Mouse (Mus musculus): ENCODE measurements at regions not wholly inside any gene's neighbourhood (a gene's known extent, or its start where the extent isn't known, plus 50 kb on each side); places are given as distances from the start of the nearest gene placed in this dataset.

GRCm38 (mm10) chr6:91589181-91589580, 73.5 kb downstream of the Lsm3 start:
- Histone ChIP-seq H3K27ac (ENCODE audit: low read length) (no peak overlapping the region; the same call in 1 of the 2 replicates), H3K27me3 (ENCODE audit: control insufficient read depth, insufficient read depth, low read length) (no peaks in the 10 kb centered on the region), H3K9me3 (replicated peaks; ENCODE audit: control insufficient read depth, low read length) (no peaks in the 10 kb centered on the region), H3K4me2 (ENCODE audit: low read depth, low read length) (no peak overlapping the region), H3K4me1 (ENCODE audit: control insufficient read depth, insufficient read depth, low read length) (peaks cover 10% of the 10 kb centered on the region), H3K9ac (ENCODE audit: low read length) (no peak overlapping the region), H3K36me3 (ENCODE audit: control insufficient read depth, insufficient read depth, low read length) (no peaks in the 10 kb centered on the region), H3K4me3 (replicated peaks; ENCODE audit: low read length) (no peak overlapping the region)
- 63% methylated on average over 4 of the region's 4 CpGs for WGBS
- ATAC-seq (ENCODE audit: insufficient read depth, low FRiP score), result no peak

DNA sequence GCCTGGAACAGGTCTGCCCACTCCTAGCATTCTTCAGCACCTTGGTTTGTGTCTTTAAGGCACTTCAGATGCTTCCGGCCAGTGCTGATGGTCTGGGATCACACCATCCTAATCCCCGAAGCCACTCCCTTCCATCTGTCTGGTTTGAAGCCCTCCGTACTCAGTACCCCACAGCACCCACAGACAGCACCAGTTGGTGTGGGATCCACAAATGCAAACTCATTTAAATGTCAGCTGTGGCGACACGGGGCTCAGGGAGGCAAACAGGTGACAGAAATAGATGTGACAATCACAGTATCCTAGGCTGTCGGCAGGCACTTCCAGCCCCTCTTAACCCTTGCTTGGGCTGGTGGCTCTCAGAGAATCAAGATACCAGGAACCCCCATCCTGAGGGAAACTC, 74.7 kb downstream of the Lsm3 start:
- Histone ChIP-seq H3K27me3 (ENCODE audit: control insufficient read depth, insufficient read depth, low read length) (no peaks in the 10 kb centered on the region), H3K27ac (ENCODE audit: low read length) (no peak overlapping the region), H3K4me2 (ENCODE audit: low read depth, low read length) (no peak overlapping the region), H3K9ac (ENCODE audit: low read length) (no peak overlapping the region), H3K36me3 (ENCODE audit: control insufficient read depth, insufficient read depth, low read length) (no peaks in the 10 kb centered on the region), H3K4me3 (replicated peaks; ENCODE audit: low read length) (no peak overlapping the region), H3K9me3 (replicated peaks; ENCODE audit: control insufficient read depth, low read length) (no peaks in the 10 kb centered on the region), H3K4me1 (ENCODE audit: control insufficient read depth, insufficient read depth, low read length) (peaks cover 10% of the 10 kb centered on the region)
- ATAC-seq (ENCODE audit: insufficient read depth, low FRiP score), result no peak
- 40% methylated on average over 6 of the region's 6 CpGs for WGBS

DNA sequence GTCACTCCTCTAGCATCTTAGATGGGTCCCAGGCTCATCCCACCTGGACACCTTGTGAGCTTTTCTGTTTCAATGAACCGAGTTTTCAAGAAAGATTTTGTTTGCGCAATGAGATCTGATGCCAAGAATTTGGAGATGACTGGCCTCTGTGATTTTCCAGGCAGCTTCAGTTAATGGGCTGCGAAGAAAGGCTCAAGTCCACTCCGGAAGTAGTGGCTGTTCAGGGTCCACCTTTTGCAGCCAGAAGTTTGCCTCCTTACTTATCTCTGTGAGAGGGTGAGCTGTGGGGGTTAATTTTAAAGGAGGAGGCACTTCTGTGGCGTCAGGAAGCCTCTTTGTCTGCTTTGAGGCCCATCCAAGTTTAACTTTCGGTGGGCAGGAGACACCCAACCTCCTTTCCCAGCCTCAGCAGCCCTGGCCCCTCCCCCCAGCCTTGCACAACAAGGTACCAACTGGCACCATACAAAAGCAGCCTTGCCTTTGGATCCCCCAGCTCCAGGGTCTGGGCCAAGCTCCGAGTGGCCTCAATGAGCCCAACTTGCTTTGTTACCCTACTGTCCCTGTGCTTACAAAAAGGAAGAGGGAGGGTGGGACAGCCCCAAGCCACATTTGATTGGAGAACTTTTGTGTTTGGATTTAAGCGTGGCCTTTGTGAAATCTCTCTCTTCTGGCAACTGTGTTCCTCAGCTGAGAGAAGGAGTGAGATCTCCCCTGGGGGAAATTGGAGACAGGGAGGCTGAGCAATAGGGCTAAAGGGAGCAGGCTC, 75.3 kb downstream of the Lsm3 start:
- ATAC-seq (ENCODE audit: insufficient read depth, low FRiP score), result no peak
- no peak overlapping the region for H3K27ac ChIP-seq (ENCODE audit: low read length)
- no peak overlapping the region for H3K4me3 ChIP-seq (replicated peaks; ENCODE audit: low read length)
- H3K9me3 ChIP-seq (replicated peaks; ENCODE audit: control insufficient read depth, low read length), result no peaks in the 10 kb centered on the region
- H3K4me1 ChIP-seq (ENCODE audit: control insufficient read depth, insufficient read depth, low read length), result peaks cover 10% of the 10 kb centered on the region
- 38% methylated on average over 8 of the region's 8 CpGs for WGBS
- no peaks in the 10 kb centered on the region for H3K27me3 ChIP-seq (ENCODE audit: control insufficient read depth, insufficient read depth, low read length)
- 0 out of 2 replicates have a peak overlapping the region, but pooled peaks have one; percentile 10 for H3K9ac ChIP-seq (ENCODE audit: low read length)
- H3K4me2 ChIP-seq (ENCODE audit: low read depth, low read length), result no peak overlapping the region
- no peaks in the 10 kb centered on the region for H3K36me3 ChIP-seq (ENCODE audit: control insufficient read depth, insufficient read depth, low read length)

- no peak for ATAC-seq (ENCODE audit: insufficient read depth, low FRiP score)
- 51% methylated on average over 2 of the region's 2 CpGs for WGBS
Observed at GRCm38 (mm10) chr6:91592651-91593050, 76.9 kb downstream of the Lsm3 start.

DNA sequence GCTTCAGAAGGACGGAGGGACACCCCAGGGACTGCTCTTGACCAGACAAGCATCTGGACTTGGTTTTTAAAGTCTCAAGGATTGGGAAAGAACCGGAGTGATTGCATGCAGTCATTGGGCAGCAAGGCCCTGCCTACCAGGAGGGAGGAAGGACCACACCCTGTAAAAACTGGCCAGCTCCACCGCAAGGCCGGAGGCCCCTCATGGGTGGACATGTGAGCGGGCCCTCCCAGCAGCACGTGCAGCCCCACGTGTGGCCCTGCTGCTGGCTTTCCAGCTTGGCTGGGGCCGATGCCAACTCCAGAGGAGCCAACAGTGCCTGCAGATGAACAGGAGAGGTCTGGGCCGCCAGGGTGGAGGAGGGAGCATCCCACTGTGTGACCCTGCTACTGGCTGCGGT, 83.2 kb downstream of the Lsm3 start:
- H3K27ac ChIP-seq (ENCODE audit: low read length), result no peak overlapping the region
- H3K9ac ChIP-seq (ENCODE audit: low read length), result no peak overlapping the region
- no peak overlapping the region for H3K4me2 ChIP-seq (ENCODE audit: low read depth, low read length)
- peaks cover 7% of the 10 kb centered on the region; the same call in 1 of the 2 replicates for H3K4me1 ChIP-seq (ENCODE audit: control insufficient read depth, insufficient read depth, low read length)
- H3K27me3 ChIP-seq (ENCODE audit: control insufficient read depth, insufficient read depth, low read length), result no peaks in the 10 kb centered on the region
- no peak overlapping the region for H3K4me3 ChIP-seq (replicated peaks; ENCODE audit: low read length)
- WGBS, result 51% methylated on average over 10 of the region's 10 CpGs
- no peaks in the 10 kb centered on the region for H3K36me3 ChIP-seq (ENCODE audit: control insufficient read depth, insufficient read depth, low read length)
- ATAC-seq (ENCODE audit: insufficient read depth, low FRiP score), result peak; percentile 78; the same call in 1 of the 2 replicates
- H3K9me3 ChIP-seq (replicated peaks; ENCODE audit: control insufficient read depth, low read length), result peaks cover 6% of the 10 kb centered on the region; the same call in 1 of the 2 replicates

More at GRCm38 (mm10) chr6:91592651-91593050, 76.9 kb downstream of the Lsm3 start:
- no peaks in the 10 kb centered on the region for H3K36me3 ChIP-seq (ENCODE audit: control insufficient read depth, insufficient read depth, low read length)
- no peak overlapping the region for H3K4me3 ChIP-seq (replicated peaks; ENCODE audit: low read length)
- no peaks in the 10 kb centered on the region for H3K27me3 ChIP-seq (ENCODE audit: control insufficient read depth, insufficient read depth, low read length)
- peaks cover 10% of the 10 kb centered on the region for H3K4me1 ChIP-seq (ENCODE audit: control insufficient read depth, insufficient read depth, low read length)
- H3K9ac ChIP-seq (ENCODE audit: low read length), result no peak overlapping the region
- H3K9me3 ChIP-seq (replicated peaks; ENCODE audit: control insufficient read depth, low read length), result no peaks in the 10 kb centered on the region
- no peak overlapping the region for H3K4me2 ChIP-seq (ENCODE audit: low read depth, low read length)
- H3K27ac ChIP-seq (ENCODE audit: low read length), result no peak overlapping the region

DNA sequence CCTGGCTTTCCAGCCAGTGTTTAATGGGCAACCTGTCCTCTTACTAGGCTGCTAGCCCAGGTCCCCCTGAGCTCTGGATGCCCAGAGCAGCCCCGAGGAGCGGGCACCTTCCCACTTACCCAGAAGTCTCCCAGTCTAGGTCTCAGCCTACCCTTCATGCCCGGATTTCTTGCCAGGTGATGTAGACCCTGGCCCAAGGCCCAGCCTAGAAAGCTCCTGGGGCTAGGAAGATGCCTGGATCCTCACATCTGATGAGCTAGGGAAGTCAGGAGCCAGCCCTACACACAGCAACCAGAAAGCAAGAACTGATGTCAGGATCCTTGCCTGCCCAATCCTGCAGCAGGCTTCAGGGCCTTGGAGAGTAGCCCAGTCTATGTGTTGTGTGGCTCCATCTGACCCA, 83.7 kb upstream of the Slc6a6 start:
- Histone ChIP-seq H3K4me2 (ENCODE audit: low read depth, low read length) (no peak overlapping the region), H3K36me3 (ENCODE audit: control insufficient read depth, insufficient read depth, low read length) (no peaks in the 10 kb centered on the region), H3K4me3 (replicated peaks; ENCODE audit: low read length) (no peak overlapping the region), H3K27ac (ENCODE audit: low read length) (no peak overlapping the region), H3K9ac (ENCODE audit: low read length) (no peak overlapping the region), H3K4me1 (ENCODE audit: control insufficient read depth, insufficient read depth, low read length) (peaks cover 7% of the 10 kb centered on the region; the same call in 1 of the 2 replicates), H3K9me3 (replicated peaks; ENCODE audit: control insufficient read depth, low read length) (peaks cover 6% of the 10 kb centered on the region; the same call in 1 of the 2 replicates), H3K27me3 (ENCODE audit: control insufficient read depth, insufficient read depth, low read length) (no peaks in the 10 kb centered on the region)
- no peak for ATAC-seq (ENCODE audit: insufficient read depth, low FRiP score)
- 90% methylated on average over 3 of the region's 3 CpGs for WGBS

GRCm38 (mm10) chr6:91606634-91607215, 77.1 kb upstream of the Slc6a6 start:
- Histone ChIP-seq H3K9me3 (replicated peaks; ENCODE audit: control insufficient read depth, low read length) (peaks cover 6% of the 10 kb centered on the region; the same call in 1 of the 2 replicates), H3K4me1 (ENCODE audit: control insufficient read depth, insufficient read depth, low read length) (no peaks in the 10 kb centered on the region), H3K4me2 (ENCODE audit: low read depth, low read length) (no peak overlapping the region), H3K4me3 (replicated peaks; ENCODE audit: low read length) (no peak overlapping the region), H3K27me3 (ENCODE audit: control insufficient read depth, insufficient read depth, low read length) (no peaks in the 10 kb centered on the region), H3K9ac (ENCODE audit: low read length) (no peak overlapping the region), H3K36me3 (ENCODE audit: control insufficient read depth, insufficient read depth, low read length) (no peaks in the 10 kb centered on the region), H3K27ac (ENCODE audit: low read length) (no peak overlapping the region)
- WGBS, result 83% methylated on average over 10 of the region's 10 CpGs
- no peak for ATAC-seq (ENCODE audit: insufficient read depth, low FRiP score)

DNA sequence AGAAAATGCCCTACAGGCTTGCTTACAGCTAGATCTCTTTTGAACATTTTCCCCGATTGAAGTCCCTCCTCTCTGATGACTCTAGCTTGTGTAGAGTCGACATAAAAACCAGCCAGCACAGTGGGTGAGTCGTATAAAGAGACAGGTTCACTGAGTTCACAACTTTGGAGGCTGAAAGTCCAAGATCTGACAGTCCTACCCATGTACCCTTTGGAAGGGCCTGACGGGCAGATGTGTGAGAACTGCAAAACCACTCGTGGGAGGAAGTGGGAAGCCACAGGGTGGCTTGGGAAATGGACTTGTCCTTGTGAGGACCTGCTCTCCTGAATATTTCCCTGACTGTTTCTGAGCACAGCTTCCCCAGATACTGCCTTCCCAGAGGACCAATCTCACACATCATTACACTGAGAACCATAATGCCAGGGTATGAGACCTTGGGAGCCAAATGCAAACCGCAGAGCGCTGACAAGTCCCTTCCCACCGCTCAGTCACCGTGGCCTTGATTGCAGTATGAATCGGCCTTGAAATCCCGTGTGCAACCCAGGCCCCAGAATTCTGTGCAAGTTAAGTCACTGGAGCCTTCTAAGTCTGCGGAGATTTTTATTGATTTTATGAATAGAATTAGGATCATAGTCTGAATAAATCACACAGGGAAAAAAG, 76.1 kb upstream of the Slc6a6 start:
- no peak overlapping the region for H3K27ac ChIP-seq (ENCODE audit: low read length)
- peaks cover 4% of the 10 kb centered on the region; the same call in 1 of the 2 replicates for H3K9me3 ChIP-seq (replicated peaks; ENCODE audit: control insufficient read depth, low read length)
- no peak overlapping the region for H3K9ac ChIP-seq (ENCODE audit: low read length)
- H3K4me1 ChIP-seq (ENCODE audit: control insufficient read depth, insufficient read depth, low read length), result no peaks in the 10 kb centered on the region
- no peaks in the 10 kb centered on the region for H3K36me3 ChIP-seq (ENCODE audit: control insufficient read depth, insufficient read depth, low read length)
- ATAC-seq (ENCODE audit: insufficient read depth, low FRiP score), result no peak
- WGBS, result 81% methylated on average over 12 of the region's 12 CpGs
- no peaks in the 10 kb centered on the region for H3K27me3 ChIP-seq (ENCODE audit: control insufficient read depth, insufficient read depth, low read length)
- H3K4me3 ChIP-seq (replicated peaks; ENCODE audit: low read length), result no peak overlapping the region
- no peak overlapping the region for H3K4me2 ChIP-seq (ENCODE audit: low read depth, low read length)

GRCm38 (mm10) chr6:91609671-91610070, 74.2 kb upstream of the Slc6a6 start:
- 55% methylated on average over 2 of the region's 2 CpGs for whole genome bisulfite sequencing
- no peak overlapping the region for H3K4me2 ChIP-seq (ENCODE audit: low read depth, low read length)
- no peak for ATAC-seq (ENCODE audit: insufficient read depth, low FRiP score)

More at GRCm38 (mm10) chr6:91609671-91610070, 74.2 kb upstream of the Slc6a6 start:
- Histone ChIP-seq H3K9me3 (replicated peaks; ENCODE audit: control insufficient read depth, low read length) (no peaks in the 10 kb centered on the region), H3K27me3 (ENCODE audit: control insufficient read depth, insufficient read depth, low read length) (no peaks in the 10 kb centered on the region), H3K27ac (ENCODE audit: low read length) (no peak overlapping the region), H3K36me3 (ENCODE audit: control insufficient read depth, insufficient read depth, low read length) (no peaks in the 10 kb centered on the region), H3K9ac (ENCODE audit: low read length) (no peak overlapping the region), H3K4me3 (replicated peaks; ENCODE audit: low read length) (no peak overlapping the region), H3K4me1 (ENCODE audit: control insufficient read depth, insufficient read depth, low read length) (no peaks in the 10 kb centered on the region)
